Mouse (Mus musculus): ENCODE measurements around the gene Islr2.

- TF ChIP-seq EP300 (IDR thresholded peaks at IDR 0.05; ENCODE audit: low read depth): no peak
- no peak for TF ChIP-seq CTCF (IDR thresholded peaks at IDR 0.05; ENCODE audit: low read depth)
These were observed 41.0 kb downstream of the Islr2 start for GRCm38 (mm10) chr9:58163146-58163545.
